Mouse (Mus musculus) layer of hippocampus, postnatal 25 days (tissue): ENCODE data around the gene Olfr679. TPM values are rescaled to one million over a fixed set of nuclear protein-coding genes. Genes with fewer than 3 reads are reported as not detected.
"Not testable (repeated sequence)": the region's sequence is repeated elsewhere in the genome, so short reads cannot be mapped to it uniquely, and the experiment has no call there.

ENCODE experiments used
- DNase-seq, 2 experiments: peaks; one replicate each; pipeline ENCODE4 v3.0.0; 2022; ENCODE audit warnings: mixed read lengths in 2 of 2, low spot score in 1 of 2; ENCODE audit errors: extremely low spot score in 1 of 2
- total RNA-seq, 2 experiments: library from RNA; stranded (reverse); gene quantifications; 2 replicates each; pipeline ENCODE4 v1.2.3; 2021

The Olfr679 gene
- not detected for total RNA-seq

DNA sequence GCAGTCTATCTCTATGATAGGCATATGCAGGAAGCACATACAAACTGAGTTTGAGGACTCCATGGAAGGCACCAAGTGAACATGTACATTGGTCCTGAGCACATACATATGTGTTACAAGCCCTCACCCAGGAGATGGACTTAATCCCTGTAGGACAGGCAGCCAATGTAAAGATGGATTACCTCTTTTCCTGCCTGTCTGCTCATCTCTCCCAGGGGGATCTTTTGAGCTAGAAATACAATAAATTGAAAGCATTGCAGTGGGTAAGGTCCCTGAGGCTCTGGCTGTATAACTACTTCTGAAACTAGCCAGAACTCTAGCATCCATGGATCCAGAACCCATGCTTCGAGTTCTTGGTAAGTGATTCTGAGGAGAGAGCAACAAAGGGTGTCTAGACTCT lies at the start of gene Olfr679:
Gene Olfr679, plus strand, starts transcription at position 301 of the 400 bp plus-strand sequence.
- no peak for DNase-seq

DNA sequence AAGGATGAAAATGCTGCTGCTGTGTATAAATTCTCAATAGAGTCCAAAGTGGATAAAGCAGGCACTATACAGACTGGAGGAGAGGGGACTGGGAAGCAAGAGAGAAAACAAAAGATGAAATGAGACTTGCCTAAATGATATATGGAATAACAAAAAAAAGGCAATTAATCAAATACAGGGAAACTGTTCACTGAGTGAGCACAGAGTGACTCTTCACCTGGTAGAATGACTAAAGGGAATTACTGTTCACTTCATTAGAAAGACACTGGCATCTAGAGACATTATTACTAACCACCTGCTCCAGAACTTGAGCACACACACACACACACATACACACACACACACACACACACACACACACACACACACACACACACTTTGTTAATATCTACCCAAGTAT lies 48.6 kb upstream of the Olfr679 start, which contains the start of gene Olfr676:
Gene Olfr676, plus strand, starts transcription at position 301 of the 400 bp plus-strand sequence.
- no peak for DNase-seq

DNA sequence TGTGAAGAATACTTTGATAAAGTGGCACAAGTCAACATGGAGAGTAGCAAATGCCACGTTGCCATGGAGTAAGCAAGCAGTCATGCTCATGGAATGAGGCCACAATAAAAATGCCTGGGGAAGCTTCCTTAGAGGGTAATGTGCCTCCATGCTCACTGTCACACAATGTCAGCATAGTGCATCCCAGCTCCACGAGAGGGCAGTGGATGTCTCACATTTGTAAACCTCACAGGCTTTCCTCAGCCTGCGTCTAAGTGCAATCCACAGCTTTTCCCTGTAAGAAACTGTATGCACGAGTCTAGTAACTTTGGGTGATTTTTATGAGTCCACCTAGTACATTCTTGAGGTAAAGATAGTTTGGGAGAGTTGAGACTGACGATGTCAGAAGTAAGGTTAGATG lies 47.2 kb upstream of the Olfr679 start:
- not testable (repeated sequence) for DNase-seq

DNA sequence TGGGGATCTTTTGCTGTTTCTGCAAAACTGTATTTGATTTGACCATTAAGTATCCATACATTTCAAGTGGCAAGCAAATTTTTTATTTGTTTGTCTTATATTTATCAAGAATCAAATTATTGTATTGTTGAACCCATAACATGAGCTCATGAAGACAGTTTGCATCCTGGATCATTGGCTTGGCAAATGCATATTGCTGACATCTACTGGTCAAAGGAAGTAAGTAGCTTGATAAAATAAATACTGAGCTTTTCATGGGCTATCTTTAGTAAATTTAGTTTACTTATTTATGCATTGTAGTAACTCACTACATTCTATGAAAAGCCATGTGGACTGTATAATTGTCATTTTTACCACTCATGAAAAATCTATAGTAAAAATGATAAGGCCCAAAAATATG lies 22.1 kb upstream of the Olfr679 start:
- DNase-seq = no peak

DNA sequence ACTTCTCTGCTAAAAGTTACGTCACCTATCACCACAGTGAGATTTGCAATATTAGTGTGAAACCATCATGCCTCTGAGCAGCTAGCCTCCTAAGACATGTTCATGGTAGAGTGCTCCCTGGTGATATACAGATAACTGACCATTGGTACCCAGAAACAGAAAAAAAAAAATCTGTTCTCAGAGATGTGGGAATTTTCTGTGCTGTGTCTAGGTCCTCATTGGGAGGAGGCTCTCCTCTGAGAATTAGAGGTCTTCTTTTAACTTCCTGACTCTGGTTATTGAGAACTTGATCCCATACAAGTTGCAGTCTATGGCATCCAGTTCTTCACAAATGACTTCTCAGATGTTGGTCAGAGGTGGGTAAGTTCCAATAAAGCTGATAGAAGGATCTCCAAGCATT lies 16.8 kb upstream of the Olfr679 start, which contains the start of gene Olfr678:
Gene Olfr678, plus strand, starts transcription at position 301 of the 400 bp plus-strand sequence.
- DNase-seq = no peak

DNA sequence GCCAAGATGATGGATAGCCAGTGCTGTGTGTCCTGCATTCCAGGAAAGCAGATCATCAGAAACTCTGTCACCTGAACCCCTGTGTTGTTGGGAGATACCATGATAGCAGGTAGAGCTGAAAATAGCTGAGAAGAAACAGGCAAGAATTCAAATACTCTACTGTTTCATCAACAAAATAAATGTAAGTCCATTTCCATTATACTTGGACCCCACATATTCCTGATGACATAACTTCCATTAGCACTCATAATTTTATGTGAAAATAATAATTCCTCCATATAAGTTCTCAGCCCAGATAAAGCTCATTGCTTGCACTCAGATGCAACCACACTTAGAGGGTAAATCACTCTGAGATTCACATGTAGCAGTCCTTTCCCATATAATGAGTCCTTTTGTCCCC lies 11.7 kb downstream of the Olfr679 start, which contains the start of gene Olfr680-ps1:
Gene Olfr680-ps1, minus strand, starts transcription at position 101 of the 400 bp plus-strand sequence.
- DNase-seq = not testable (repeated sequence)

DNA sequence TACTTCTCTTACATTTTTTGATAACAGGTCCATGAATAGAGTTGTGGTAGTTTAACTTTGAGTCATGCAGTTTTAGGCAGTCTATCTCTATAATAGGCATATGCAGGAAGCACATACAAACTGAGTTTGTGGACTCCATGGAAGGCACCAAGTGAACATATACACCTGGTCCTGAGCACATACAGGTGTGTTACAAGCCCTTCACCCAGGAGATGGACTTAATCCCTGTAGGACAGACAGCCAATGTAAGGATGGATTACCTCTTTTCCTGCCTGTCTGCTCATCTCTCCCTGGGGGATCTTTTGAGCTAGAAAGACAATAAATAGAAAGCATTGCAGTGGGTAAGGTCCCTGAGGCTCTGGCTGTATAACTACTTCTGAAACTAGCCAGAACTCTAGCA lies 35.5 kb downstream of the Olfr679 start, which contains the start of gene Olfr681:
Gene Olfr681, plus strand, starts transcription at position 301 of the 400 bp plus-strand sequence.
- no peak for DNase-seq

Other genes with a start within 250 kb of the Olfr679 start
- gene Usp17lb, start 238.6 kb upstream of the Olfr679 start, total RNA-seq = not detected
- not detected for gene Usp17la, start 224.2 kb upstream of the Olfr679 start, total RNA-seq
- not detected for gene Olfr665, start 203.2 kb upstream of the Olfr679 start, total RNA-seq
- gene Olfr666, start 185.3 kb upstream of the Olfr679 start, total RNA-seq = not detected
- not detected for gene Olfr667, start 159.7 kb upstream of the Olfr679 start, total RNA-seq
- gene Olfr668, start 153.1 kb upstream of the Olfr679 start, total RNA-seq = not detected
- gene Olfr669, start 147.0 kb upstream of the Olfr679 start, total RNA-seq = not detected
- gene Olfr670, start 118.6 kb upstream of the Olfr679 start, total RNA-seq = not detected
- not detected for gene Olfr671, start 102.1 kb upstream of the Olfr679 start, total RNA-seq
- gene Olfr672, start 79.2 kb upstream of the Olfr679 start, total RNA-seq = not detected
- not detected for gene Olfr675, start 52.7 kb upstream of the Olfr679 start, total RNA-seq
- gene Olfr676, start 48.5 kb upstream of the Olfr679 start, total RNA-seq = not detected
- not detected for gene Olfr677, start 29.8 kb upstream of the Olfr679 start, total RNA-seq
- not detected for gene Olfr678, start 16.7 kb upstream of the Olfr679 start, total RNA-seq
- gene Olfr680-ps1, start 11.6 kb downstream of the Olfr679 start, total RNA-seq = not detected
- not detected for gene Olfr681, start 35.6 kb downstream of the Olfr679 start, total RNA-seq
- not detected for gene Olfr683, start 65.8 kb downstream of the Olfr679 start, total RNA-seq
- gene Olfr684, start 82.4 kb downstream of the Olfr679 start, total RNA-seq = not detected
- not detected for gene Olfr685, start 104.8 kb downstream of the Olfr679 start, total RNA-seq
- not detected for gene Olfr686, start 126.3 kb downstream of the Olfr679 start, total RNA-seq
- gene Olfr688, start 206.9 kb downstream of the Olfr679 start, total RNA-seq = not detected
- gene Olfr689, start 230.0 kb downstream of the Olfr679 start, total RNA-seq = not detected